Mouse (Mus musculus) cerebellum, adult 18-20 months (tissue): Measurements from ENCODE around the gene Dock4.
A peak's percentile ranks its signal among the peaks of the same experiment; 100 is the strongest.

Source experiments
- DNase-seq, 2 experiments: peaks; one replicate each; pipeline ENCODE4 v3.0.0; 2021

Dock4 gene

DNA sequence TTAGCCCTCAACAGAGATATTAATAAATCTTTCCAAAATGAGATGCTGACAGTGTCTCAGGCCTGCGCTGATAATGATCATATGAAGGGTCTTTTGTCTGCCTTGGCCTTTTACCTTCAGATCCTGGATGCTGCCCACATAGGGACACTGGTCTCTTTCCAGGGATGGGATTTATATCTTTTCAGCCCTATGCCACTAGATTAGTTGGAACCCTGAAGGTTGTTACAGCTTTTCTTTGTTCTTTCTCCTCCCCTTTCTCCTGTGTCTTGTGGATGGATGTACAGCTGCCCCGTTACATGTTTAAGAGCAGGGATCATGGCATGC is 66.6 kb downstream of the Dock4 start:
- DNase-seq, result no peak

- DNase-seq, result no peak
Measured at GRCm38 (mm10) chr12:40512994-40513393, 67.2 kb downstream of the Dock4 start.

GRCm38 (mm10) chr12:40514021-40514420 is 68.3 kb downstream of the Dock4 start:
- no peak for DNase-seq

DNA sequence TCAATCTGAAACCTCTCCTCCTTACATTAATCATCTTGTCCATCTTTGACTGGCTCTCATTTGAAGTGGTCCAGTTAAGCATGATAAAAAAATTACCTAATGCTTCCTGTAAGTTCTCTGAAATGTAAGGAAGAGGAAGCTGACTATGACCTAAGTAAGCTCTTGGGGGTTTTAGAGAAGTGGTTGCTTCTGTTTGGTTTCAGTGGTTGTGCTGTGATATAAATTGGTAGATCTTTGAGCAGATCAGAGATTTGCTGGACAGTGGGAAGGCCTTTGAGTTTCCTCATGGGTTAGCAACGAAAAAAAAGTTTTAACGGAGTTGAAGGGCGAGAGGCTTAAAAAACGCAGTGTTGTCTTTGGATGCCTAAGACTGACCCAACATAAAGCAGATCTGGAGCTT is 76.7 kb downstream of the Dock4 start:
- DNase-seq, result no peak

DNA sequence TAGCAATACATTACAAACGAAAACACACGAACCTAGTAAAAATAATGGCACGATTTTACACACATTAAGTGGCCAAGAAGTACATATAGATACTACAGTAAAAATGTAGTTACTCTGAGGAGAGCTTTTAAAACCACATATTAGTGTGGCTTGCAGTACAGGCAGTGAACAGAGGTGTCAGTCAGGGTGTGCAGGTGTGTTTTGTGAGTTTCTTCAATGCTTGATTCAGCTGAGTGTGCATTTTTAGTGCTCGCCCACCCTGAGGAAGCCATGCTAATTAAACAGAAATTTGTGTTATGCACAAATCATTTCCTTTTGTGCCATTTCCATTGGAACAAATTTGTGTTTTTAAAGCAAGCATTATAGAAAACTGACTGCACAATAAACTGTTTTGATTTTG is 77.3 kb downstream of the Dock4 start:
- no peak for DNase-seq

DNA sequence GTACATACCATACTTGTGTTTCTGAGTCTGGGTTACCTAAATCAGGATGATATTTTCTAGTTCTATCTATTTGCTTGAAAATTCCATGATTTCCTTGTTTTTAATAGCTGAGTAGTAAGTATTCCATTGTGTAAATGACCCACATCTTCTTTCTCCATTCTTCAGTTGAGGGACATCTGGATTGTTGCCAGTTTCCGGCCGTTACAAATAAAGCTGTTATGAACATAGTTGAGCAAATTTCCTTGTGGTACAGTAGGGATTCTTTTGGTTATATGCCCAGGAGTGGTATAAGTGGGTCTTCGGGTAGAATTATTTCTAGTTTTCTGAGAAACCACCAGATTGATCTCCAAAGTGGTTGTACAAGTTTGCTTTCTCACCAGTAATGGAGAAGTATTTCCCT is 79.3 kb downstream of the Dock4 start:
- DNase-seq, result no peak

- DNase-seq, result no peak
Measured at GRCm38 (mm10) chr12:40535655-40536618, 90.2 kb downstream of the Dock4 start.

DNA sequence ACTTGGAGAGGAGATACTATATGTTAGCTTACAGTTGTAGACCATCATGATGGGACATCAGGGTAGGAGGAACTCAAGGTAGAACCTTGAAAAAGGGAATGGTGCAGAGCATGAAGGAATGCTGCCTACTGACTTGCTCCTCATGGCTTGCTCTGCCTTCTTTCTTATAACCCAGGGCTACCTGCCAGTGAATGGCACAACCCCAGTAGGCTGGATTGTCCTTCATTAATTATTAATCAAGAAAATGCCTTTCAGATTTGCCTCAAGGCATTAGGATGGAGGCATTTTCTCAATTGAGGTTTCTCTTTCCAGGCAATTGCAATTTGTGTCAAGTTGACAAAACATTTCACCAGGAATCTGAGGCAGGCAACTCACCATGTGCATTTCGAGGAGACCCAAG is 92.1 kb downstream of the Dock4 start:
- no peak for DNase-seq

DNA sequence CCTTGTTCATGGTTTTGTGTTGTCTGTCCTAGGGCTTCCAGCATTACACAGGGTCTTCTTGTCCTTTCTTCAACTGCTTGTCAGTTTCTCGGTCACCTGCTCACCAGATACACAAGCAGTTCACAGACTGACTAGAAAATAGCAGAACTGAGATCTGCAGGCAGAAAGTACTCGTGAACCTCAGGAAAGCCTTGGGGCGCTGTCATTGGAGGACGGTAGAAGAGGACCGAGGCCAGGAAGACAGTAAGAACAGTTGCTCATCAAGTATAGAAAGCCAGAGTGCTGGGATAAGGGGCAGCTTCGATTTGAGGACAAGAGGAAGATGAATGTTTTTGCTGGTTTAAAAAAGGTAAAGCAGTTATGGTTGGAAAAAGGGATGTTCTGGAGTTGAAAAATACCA is 92.6 kb downstream of the Dock4 start:
- DNase-seq, result no peak

- DNase-seq, result no peak
Measured at GRCm38 (mm10) chr12:40538780-40539179, 93.0 kb downstream of the Dock4 start.

- DNase-seq, result no peak
Measured at GRCm38 (mm10) chr12:40544273-40544672, 98.5 kb downstream of the Dock4 start.

GRCm38 (mm10) chr12:40546827-40547226 is 101.1 kb downstream of the Dock4 start:
- peak; percentile 27 to 35 for DNase-seq

DNA sequence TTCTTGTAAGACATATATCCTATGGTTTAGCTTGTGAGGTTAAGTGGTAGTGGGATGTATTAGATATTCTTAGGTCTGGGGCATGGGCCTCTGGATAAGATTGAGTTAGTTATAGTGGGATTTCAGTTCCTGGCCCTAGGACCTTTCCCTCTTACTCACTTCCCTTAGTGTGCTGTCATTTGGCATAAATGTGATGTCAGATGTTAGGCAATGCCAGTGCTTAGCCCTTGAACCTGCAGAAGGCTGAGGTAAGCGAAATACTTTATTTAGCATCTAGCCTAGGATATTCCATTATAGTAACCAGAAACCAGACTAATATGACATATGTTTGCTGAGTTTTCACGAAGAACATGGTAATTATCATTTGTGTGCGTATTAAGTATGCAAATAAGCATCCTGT is 105.6 kb downstream of the Dock4 start:
- no peak for DNase-seq

DNA sequence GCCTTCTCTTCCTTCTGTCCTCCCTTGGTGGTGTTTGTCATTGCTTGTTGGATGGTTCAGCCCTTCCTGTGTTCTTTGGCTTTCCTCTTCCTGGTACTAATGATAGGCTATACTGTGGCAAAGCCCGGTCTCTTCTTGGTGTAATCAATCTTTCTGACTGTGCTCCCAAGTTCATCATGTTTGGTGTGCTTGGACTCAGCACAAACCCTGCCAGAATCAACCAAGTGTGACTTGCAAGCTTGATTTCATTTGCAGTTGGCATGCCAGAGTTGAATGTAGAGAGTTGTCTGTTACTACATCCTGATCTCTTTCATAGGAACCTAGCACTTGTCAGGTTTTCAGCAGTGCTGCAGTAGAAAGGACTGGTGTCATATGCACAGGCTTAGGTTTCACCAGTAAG is 106.4 kb downstream of the Dock4 start:
- no peak for DNase-seq

DNA sequence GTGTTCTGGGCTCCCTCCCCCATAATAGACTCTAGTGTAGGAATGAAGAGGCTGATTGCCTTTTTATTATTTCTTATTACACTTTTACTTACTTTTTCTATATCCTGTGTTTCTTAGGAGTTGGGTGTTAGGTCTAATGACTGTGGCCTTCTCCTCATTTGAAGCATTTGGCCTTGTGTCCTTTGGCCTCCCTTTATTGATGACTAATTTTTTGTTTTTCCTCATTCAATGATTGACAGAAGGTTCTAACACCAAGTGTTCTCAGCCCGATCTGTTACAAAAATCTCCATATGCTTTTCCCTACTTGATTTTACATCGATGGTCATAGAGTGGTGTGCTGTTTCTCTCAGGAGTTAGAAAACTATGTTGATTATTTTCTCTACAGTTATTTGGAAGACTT is 108.2 kb downstream of the Dock4 start:
- DNase-seq, result no peak

DNA sequence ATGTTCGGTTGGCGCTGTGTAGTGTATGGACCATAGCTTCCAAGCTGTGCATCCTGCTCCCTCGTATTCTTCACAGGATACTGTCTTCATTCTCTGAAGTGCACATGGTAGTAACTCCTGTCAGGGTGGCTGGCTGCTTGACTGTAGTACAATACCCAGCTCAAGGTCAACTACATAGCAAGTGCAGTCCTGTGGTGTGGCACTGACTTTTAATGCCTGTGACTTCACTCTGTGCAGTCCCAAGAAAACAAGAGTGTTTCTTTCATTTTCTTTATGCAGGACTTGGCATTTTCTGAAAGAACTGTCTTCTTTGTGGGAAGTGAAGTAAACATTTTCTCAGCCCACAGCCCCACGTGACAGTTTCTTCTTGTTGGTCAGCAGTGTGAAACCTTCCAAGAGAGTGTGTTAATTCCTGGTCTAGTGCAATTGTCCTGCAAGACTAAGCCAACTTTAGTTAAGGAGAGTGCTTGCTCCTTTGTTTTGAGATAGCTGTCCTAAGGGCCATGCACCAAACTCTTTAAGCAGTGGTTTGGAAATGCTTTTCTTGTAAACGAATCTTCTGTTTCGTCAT is 109.3 kb downstream of the Dock4 start:
- no peak for DNase-seq

GRCm38 (mm10) chr12:40558600-40558999 is 112.8 kb downstream of the Dock4 start:
- DNase-seq, result no peak

GRCm38 (mm10) chr12:40559103-40559502 is 113.4 kb downstream of the Dock4 start:
- DNase-seq, result no peak

DNA sequence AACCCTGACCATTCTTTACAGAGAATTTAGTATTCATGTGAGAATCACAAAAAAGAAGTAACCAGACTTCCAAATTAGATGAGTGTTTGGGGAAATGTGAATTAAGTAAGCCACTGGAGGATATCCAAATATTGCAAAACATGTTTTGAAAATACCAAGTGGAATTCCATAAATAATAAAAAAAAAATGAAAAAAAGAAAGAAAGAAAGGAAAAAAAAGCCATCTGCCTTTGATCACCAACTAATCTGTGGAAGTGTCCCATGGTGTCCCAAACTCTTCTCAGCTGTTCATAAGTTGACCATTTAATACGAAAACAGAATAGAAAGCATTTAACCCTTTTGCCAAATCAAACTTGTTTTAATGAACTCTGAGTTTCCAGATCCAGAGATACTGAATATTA is 118.0 kb downstream of the Dock4 start:
- no peak for DNase-seq

- DNase-seq, result no peak
Measured at GRCm38 (mm10) chr12:40564261-40564660, 118.5 kb downstream of the Dock4 start.

GRCm38 (mm10) chr12:40568365-40568885 is 122.7 kb downstream of the Dock4 start:
- DNase-seq, result no peak

DNA sequence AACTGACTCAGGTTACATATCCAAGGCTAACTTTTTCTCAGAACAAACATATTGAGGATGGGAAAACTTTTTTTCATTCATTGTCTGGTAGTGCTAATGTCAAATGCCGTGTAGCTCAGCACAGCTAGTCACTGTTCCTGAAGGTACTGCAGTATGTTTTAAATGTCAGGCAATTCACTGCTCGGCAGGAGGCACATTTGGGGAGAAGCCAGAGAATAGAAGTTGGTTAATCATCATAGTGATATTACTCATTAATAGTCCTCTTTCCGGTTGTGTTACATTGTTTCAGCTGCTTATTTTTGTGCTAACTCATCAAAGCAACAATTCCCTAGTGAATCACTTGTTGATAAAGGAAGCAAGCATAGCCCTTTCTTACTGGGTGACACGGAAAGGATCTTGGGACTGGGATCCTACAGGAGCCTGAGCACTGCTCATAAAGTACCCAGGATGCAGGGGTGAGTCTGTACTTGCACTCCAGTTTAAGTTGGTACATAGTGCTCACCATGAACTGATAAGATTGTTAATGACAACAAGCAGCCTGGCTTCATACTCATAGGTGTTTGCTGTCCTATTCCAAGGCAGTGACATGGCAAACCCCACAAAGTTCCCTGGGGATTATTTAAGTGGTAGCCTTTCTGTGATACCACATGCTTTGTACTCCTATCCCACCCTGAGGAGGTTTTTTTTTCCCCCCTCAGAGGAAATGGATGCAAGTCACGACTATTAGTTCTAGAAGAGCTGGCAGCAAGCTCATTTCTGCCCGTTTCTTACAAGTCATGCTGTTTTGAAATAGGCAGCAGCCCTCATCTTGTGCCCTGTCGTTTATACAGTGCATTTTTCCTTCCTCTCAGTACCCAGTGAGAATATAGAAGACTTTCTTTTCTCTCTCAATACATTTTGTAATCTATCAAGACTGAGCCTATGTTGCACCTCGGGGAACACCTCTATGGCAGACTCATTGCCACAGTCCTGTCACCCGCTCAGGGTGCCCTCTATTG is 123.5 kb downstream of the Dock4 start:
- DNase-seq, result peak in 1 of 2 experiments; percentile 32

- no peak for DNase-seq
Measured at GRCm38 (mm10) chr12:40570250-40570649, 124.5 kb downstream of the Dock4 start.
